Mouse (Mus musculus) small intestine, adult 2 months (tissue): ENCODE measurements around the gene Zfp292. TPM values are rescaled to one million over a fixed set of nuclear protein-coding genes. Genes with fewer than 3 reads are reported as not detected.

Experiments
- H3K27ac ChIP-seq: fragments of 200-500 bp; 2 replicates; pipeline ENCODE4 v1.5.1; 2012; ENCODE audit warnings: low read depth, low read length, control low read depth, inconsistent platforms; ENCODE audit not compliant: insufficient read depth
- H3K27me3 ChIP-seq: fragments of 200-500 bp; 2 replicates; pipeline ENCODE4 v1.6.1; 2012; ENCODE audit warnings: mild to moderate bottlenecking, moderate library complexity, low read length, inconsistent platforms; ENCODE audit not compliant: control insufficient read depth, insufficient read depth
- H3K36me3 ChIP-seq: fragments of 200-500 bp; 2 replicates; pipeline ENCODE4 v1.6.1; 2012; ENCODE audit warnings: mild to moderate bottlenecking, low read length, control low read depth, inconsistent platforms; ENCODE audit not compliant: control insufficient read depth, insufficient read depth
- H3K4me1 ChIP-seq: fragments of 200-500 bp; 2 replicates; pipeline ENCODE4 v1.6.1; 2012; ENCODE audit warnings: low read length, inconsistent platforms, mixed read lengths; ENCODE audit not compliant: control insufficient read depth, insufficient read depth, insufficient read length
- H3K4me3 ChIP-seq: fragments of 200-500 bp; 2 replicates; pipeline ENCODE4 v1.5.1; 2012; ENCODE audit warnings: low read depth, mild to moderate bottlenecking, control low read depth, inconsistent platforms, low read length, moderate library complexity
- CTCF ChIP-seq: fragments of 200-500 bp; IDR thresholded peaks from 2 replicates; pipeline ENCODE4 v1.5.1; 2012; ENCODE audit warnings: low read depth, mild to moderate bottlenecking, control low read depth, inconsistent platforms, low read length, moderate library complexity, mixed read lengths; ENCODE audit not compliant: insufficient replicate concordance, insufficient read length; ENCODE audit errors: extremely low read depth
- POLR2A ChIP-seq: fragments of 200-500 bp; IDR thresholded peaks from 2 replicates; pipeline ENCODE4 v1.6.1; 2012; ENCODE audit warnings: low read depth, mild to moderate bottlenecking, control low read depth, inconsistent platforms, low read length, moderate library complexity
- WGBS: fragments of 180-500 bp; shearing (Covaris S2); methylation state at CpG from one replicate; pipeline ENCODE4 v1.1.7; 2018; 5-methylcytosine and 5-hydroxymethylcytosine counted together
- polyA plus RNA-seq: library from polyadenylated mRNA; depleted of rRNA; stranded (reverse); fragments of >200 nt; gene quantifications from 2 replicates; pipeline ENCODE4 v1.2.3, GENCODE M21; 2012

Zfp292 gene
- polyA plus RNA-seq, 1 experiment, result 0.94 TPM

DNA sequence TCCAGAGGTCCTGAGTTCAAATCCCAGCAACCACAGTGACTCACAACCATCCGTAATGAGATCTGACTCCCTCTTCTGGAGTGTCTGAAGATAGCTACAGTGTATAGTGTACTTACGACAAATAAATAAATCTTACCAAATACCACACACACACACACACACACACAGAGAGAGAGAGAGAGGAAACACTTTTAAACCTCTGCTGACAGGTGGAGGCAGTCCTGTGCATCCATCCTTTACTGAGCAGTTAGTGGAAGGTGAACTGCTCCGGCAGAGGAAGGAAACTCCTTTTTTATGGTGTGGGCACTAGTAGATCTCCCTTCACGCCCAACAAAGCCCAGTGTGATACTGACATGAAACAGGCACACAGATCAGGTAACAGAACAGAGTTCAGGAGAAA, 51.3 kb downstream of the Zfp292 start:
- TF ChIP-seq POLR2A (no peak), CTCF (no peak)
- peaks cover 18% of the 10 kb centered on the region for H3K36me3 ChIP-seq
- H3K4me3 ChIP-seq, result no peak overlapping the region
- WGBS, result 85% methylated on average over 4 of the region's 4 CpGs
- no peak overlapping the region for H3K27ac ChIP-seq
- no peaks in the 10 kb centered on the region for H3K27me3 ChIP-seq
- H3K4me1 ChIP-seq, result no peaks in the 10 kb centered on the region

GRCm38 (mm10) chr4:34829456-34829855, 53.3 kb downstream of the Zfp292 start:
- H3K27ac ChIP-seq, result no peak overlapping the region
- no peaks in the 10 kb centered on the region for H3K27me3 ChIP-seq
- 88% methylated on average over 3 of the region's 3 CpGs for WGBS
- H3K4me1 ChIP-seq, result no peaks in the 10 kb centered on the region
- H3K36me3 ChIP-seq, result peaks cover 5% of the 10 kb centered on the region
- TF ChIP-seq POLR2A (no peak), CTCF (no peak)
- H3K4me3 ChIP-seq, result no peak overlapping the region

GRCm38 (mm10) chr4:34823901-34824300, 58.9 kb downstream of the Zfp292 start:
- WGBS, result 97% methylated on average over 1 of the region's 1 CpGs
- no peaks in the 10 kb centered on the region for H3K27me3 ChIP-seq
- H3K36me3 ChIP-seq, result peaks cover 9% of the 10 kb centered on the region
- no peak overlapping the region for H3K4me3 ChIP-seq
- H3K4me1 ChIP-seq, result no peaks in the 10 kb centered on the region
- H3K27ac ChIP-seq, result no peak overlapping the region
- TF ChIP-seq POLR2A (no peak), CTCF (no peak)

GRCm38 (mm10) chr4:34819904-34820303, 62.9 kb downstream of the Zfp292 start:
- no peak for TF ChIP-seq POLR2A
- no peak for TF ChIP-seq CTCF
- H3K4me1 ChIP-seq, result no peaks in the 10 kb centered on the region
- no peak overlapping the region for H3K27ac ChIP-seq
- WGBS, result 78% methylated on average over 4 of the region's 4 CpGs
- no peak overlapping the region for H3K4me3 ChIP-seq
- no peaks in the 10 kb centered on the region for H3K27me3 ChIP-seq
- peaks cover 15% of the 10 kb centered on the region for H3K36me3 ChIP-seq

- Histone ChIP-seq H3K4me3 (no peak overlapping the region), H3K36me3 (peaks cover 10% of the 10 kb centered on the region), H3K27me3 (no peaks in the 10 kb centered on the region), H3K27ac (no peak overlapping the region), H3K4me1 (no peaks in the 10 kb centered on the region)
- 86% methylated on average over 14 of the region's 14 CpGs for WGBS
- TF ChIP-seq POLR2A (no peak), CTCF (no peak)
Measured at GRCm38 (mm10) chr4:34801166-34802034, 81.4 kb downstream of the Zfp292 start.

DNA sequence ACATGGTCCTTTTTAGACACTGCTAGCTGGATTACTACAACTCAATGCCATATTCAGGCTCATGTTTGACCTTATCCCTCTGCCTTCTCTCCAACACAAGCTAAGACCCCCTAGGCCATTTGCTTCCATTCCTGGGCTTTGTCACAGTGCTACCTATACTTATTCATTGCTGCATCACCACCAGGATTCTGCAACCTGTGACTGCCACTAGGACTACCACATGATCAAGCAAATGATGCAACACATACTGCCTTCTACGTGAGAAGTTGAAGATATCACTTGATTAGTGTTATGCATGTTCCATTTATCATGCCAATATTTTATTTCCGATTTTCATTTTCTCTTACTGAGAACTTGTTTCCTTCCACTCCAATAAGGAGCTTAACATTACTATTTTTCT, 84.8 kb downstream of the Zfp292 start:
- Histone ChIP-seq H3K36me3 (0 out of 2 replicates have a peak, but pooled peaks cover 2% of the 10 kb centered on the region), H3K4me1 (no peaks in the 10 kb centered on the region), H3K4me3 (no peak overlapping the region), H3K27me3 (no peaks in the 10 kb centered on the region), H3K27ac (no peak overlapping the region)
- WGBS, result 77% methylated on average over 2 of the region's 2 CpGs
- TF ChIP-seq CTCF (no peak), POLR2A (no peak)

GRCm38 (mm10) chr4:34797294-34797983, 85.3 kb downstream of the Zfp292 start:
- TF ChIP-seq POLR2A (no peak), CTCF (no peak)
- no peak overlapping the region for H3K27ac ChIP-seq
- H3K36me3 ChIP-seq, result no peaks in the 10 kb centered on the region
- WGBS, result 74% methylated on average over 8 of the region's 8 CpGs
- no peak overlapping the region for H3K4me3 ChIP-seq
- no peaks in the 10 kb centered on the region for H3K27me3 ChIP-seq
- no peaks in the 10 kb centered on the region for H3K4me1 ChIP-seq
